19 mouse cellular contexts compared by ENCODE assay signal in genomic region chr3:41210333-41210732, GRCm38 (mm10).
"Had no signal": no experiment of that assay in that cellular context is flagged by ENCODE, and none has a peak within 500 bp of the region (broad histone marks: within the 10 kb centered on the region; RNA-seq: fewer than 3 reads in every experiment).

No protein-coding gene starts in this region.

- H3K27ac ChIP-seq: midbrain, embryonic 10.5 days; midbrain, embryonic 12.5 days; neural tube, embryonic 13.5 days; neural tube, embryonic 15.5 days had no signal

- H3K27me3 ChIP-seq: midbrain, embryonic 12.5 days; neural tube, embryonic 13.5 days; neural tube, embryonic 15.5 days had no signal

- H3K9me3 ChIP-seq: midbrain, embryonic 10.5 days; midbrain, embryonic 12.5 days; neural tube, embryonic 13.5 days; neural tube, embryonic 15.5 days had no signal

- H3K4me3 ChIP-seq: midbrain, embryonic 10.5 days; midbrain, embryonic 12.5 days; myocyte; neural tube, embryonic 13.5 days; neural tube, embryonic 15.5 days had no signal

- ATAC-seq: midbrain, embryonic 16.5 days had no signal

- H3K36me3 ChIP-seq: midbrain, embryonic 10.5 days; midbrain, embryonic 12.5 days; neural tube, embryonic 13.5 days; neural tube, embryonic 15.5 days had no signal

- H3K4me2 ChIP-seq: lung, embryonic 14.5 days; midbrain, embryonic 12.5 days; neural tube, embryonic 13.5 days; neural tube, embryonic 15.5 days had no signal

- DNase-seq: lung, adult 18-20 months; lung, embryonic 14.5 days; lung, postnatal 10 days; lung, postnatal 4 days; midbrain, embryonic 14.5 days; retina, postnatal 1 day; right cerebral cortex, adult 18-20 months; right cerebral cortex, postnatal 25 days; right cerebral cortex, postnatal 4 days; spleen, adult 18-20 months; thymus, adult 18-20 months; thymus, postnatal 14 days; thymus, postnatal 36 days had no signal

- H3K4me1 ChIP-seq: midbrain, embryonic 10.5 days; midbrain, embryonic 12.5 days; neural tube, embryonic 13.5 days; neural tube, embryonic 15.5 days had no signal

- H3K9ac ChIP-seq: lung, embryonic 14.5 days; midbrain, embryonic 12.5 days; neural tube, embryonic 13.5 days; neural tube, embryonic 15.5 days had no signal
